Mouse (Mus musculus): ENCODE measurements around the gene Dnaic1.

Gene Dnaic1

DNA sequence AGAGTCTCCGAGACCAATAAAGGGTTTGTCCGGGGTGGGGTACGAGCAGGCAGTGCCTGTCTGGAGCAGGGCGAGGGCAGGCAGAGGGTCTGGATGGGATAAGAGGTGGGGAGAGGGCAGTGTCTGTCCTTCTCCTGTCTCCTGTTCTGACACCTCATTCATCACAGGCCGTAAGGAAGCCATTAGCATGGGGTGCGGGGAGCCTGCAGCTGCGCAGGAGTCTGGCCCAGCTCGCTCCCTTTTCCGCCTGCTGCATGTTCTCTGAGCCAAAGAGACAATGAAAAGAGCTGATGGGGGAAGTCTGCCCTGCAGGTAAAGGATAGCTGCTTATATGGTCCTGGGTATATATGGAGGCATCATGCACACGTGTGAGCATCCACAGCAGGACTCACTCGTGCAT, 93.1 kb downstream of the Dnaic1 start:
- TF ChIP-seq GATA4 (IDR thresholded peaks at IDR 0.05; ENCODE audit: insufficient replicate concordance, low read length): no peak

DNA sequence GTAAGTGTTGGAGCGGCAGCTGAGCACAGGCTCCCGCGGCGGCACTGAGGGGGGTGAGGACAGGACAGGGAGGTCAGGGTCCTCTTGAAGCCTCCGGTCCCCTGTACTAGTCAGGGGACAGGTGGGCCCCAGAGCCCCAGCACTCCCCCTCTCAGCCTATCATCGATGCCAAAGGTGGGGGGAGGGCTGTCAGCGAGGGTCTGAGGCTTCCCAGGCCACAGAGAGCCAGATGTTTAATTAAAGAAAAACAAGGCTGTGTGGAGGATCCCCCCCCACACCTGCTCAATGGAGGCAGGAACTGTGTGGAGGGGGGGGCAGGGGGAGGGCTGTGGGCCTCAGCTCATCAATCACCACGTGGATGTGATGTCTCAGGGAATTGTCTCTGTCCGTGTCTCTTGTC, 94.0 kb downstream of the Dnaic1 start:
- no peak for TF ChIP-seq GATA4 (IDR thresholded peaks at IDR 0.05; ENCODE audit: insufficient replicate concordance, low read length)

DNA sequence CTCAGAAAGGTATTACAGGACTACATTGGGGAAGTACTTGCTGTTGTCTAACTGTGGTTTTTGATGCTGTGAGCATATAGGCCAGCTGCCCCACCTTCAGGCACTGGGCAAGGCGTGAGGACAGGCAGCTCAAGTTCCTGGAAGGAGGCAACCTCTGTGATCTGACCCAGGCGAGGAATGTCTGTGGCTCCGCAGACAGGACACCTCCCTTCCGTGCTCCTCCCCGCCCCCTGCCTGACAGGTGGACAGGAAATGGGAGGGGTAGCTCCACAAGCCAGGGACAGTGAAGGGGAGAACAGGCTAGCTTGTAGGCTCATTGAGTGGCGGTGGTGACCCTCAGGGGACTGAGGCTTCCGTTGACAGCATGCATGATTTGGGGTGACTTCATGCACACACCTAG, 95.0 kb downstream of the Dnaic1 start:
- no peak for TF ChIP-seq GATA4 (IDR thresholded peaks at IDR 0.05; ENCODE audit: insufficient replicate concordance, low read length)

DNA sequence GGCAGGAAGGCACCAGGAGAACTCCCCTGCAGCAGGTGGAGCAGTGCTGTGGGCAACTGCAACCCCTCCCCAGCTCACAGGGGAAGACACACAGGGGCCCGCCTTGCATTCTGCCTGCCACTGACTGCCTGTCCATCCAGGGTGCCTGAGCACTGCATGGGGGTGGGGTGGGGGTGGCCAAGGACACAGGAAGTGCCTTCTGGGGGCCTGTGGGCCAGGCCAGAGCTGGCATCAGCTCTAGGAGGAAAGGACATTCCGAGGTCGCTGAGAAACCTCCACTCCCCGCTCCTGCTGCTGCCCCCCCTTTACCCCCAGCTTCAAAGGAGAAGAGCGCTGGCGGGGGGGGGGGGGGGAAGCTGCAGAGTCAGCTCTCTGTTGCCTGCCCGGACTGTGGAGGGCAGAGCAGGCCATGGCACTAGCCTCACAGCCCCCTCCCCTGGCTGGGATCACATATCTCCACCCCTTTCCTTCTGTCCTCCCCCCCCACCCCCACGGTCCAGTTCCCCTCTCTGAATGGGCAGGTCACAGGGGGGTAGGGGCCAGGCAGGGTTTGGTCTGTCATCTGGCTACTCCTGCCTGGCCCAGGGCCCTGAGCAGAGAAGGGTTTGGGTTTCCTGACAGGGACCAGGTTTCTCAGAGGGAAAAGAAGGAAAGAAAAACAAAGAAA, 95.6 kb downstream of the Dnaic1 start:
- TF ChIP-seq GATA4 (IDR thresholded peaks at IDR 0.05; ENCODE audit: insufficient replicate concordance, low read length): no peak

DNA sequence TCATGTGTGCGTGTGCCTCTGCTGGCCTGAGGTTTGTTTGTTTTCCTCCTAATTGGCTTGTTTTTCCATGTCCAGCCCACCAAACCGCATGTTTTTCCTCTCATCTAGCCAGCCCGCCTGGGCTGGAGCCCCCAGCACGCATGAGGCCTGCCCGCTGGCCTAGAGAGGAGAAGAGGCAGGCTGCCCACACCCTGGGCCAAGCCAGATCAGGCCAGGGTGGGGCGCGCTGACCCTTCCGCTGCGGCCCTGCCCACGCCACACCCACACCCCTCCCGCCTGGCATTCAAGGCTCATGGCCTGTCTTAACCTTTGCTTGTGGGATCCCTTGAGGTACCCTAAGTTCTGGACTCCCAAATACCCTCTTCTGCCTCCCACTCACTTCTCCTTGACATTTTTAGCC, 97.1 kb downstream of the Dnaic1 start:
- no peak for TF ChIP-seq GATA4 (IDR thresholded peaks at IDR 0.05; ENCODE audit: insufficient replicate concordance, low read length)

DNA sequence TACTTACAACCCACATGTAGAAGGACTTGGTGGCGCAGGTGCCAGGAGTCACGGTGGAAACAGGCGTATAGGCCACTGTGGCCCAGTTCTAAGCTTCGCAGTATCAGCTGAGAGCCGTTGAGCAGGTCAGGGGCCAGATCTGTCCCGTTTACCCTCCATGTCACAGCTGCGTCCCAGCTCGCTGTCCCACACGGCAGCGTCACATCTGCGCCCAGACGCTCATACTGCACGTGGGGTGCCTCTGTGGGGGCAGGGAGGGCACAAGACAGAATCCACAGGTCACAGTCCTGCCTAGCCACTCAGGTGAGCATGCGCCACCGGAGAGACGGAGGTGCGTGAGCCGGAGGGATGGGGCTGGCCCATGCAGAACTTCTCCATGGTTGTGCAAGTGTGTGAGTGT, 101.3 kb downstream of the Dnaic1 start:
- no peak for TF ChIP-seq GATA4 (IDR thresholded peaks at IDR 0.05; ENCODE audit: insufficient replicate concordance, low read length)

DNA sequence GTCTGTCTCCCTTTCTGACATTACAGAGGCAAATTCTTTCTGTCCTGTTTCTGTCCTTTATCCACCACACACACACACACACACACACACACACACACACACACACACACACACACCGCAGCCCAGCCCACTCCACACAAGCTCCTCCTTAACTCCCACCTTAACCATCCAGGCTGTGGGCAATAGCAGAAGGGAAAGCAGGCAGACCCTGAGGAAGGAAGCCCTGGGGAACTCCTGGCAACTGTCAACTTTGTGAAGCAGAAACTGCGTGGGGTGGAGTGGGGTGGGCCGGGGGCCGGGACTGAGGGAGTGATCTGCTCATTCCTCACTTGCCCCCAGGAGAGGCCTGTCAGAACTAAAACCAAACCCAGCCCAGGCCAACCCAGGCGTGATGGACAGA, 101.9 kb downstream of the Dnaic1 start:
- TF ChIP-seq GATA4 (IDR thresholded peaks at IDR 0.05; ENCODE audit: insufficient replicate concordance, low read length): no peak

DNA sequence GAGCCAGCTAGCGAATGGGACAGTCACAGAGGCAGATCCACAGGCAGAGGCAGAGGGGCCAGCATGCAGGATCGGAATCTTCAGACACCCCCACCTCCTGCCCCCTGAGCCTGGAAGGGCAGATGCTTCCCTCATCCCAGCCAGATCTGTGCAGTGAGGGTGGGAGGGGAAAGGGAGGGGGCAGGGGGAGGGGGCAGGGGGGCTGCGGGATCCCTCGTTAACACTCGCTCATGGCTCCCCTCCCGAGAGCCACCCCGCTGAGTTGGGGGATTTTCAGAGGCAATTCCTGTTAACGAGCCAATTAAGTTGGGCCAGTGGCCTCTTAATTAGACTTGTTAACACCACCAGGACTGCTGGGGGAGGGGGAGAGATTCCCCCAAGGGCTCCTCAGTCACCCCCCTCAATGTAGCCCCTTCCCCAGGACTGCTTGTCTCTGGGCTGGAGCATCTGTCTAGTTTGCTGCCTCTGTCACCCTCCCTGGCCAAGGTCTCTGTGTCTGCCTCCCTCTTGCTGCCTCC, 102.4 kb downstream of the Dnaic1 start:
- TF ChIP-seq GATA4 (IDR thresholded peaks at IDR 0.05; ENCODE audit: insufficient replicate concordance, low read length): no peak

DNA sequence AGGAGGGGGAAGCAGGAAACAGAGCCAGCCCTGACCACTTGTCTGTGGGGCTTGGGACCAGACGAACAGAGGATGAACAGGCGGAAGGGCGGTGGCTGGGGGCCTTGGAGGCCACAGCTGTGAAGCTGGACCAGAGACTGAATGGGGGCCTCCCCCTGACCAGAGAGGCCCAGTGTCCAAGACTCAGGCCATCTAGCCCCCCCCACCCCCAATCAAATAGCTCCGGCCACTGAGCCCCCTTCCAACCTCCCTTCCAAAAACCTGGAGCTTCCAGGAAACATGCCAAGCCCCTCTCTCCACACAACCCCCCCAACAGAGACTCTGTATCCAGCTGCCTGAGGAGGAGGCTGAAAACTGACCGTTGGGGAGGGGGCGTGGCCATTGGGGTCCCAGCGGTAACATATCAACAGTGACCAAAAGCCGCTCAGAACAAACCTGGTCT, 103.0 kb downstream of the Dnaic1 start:
- no peak for TF ChIP-seq GATA4 (IDR thresholded peaks at IDR 0.05; ENCODE audit: insufficient replicate concordance, low read length)

DNA sequence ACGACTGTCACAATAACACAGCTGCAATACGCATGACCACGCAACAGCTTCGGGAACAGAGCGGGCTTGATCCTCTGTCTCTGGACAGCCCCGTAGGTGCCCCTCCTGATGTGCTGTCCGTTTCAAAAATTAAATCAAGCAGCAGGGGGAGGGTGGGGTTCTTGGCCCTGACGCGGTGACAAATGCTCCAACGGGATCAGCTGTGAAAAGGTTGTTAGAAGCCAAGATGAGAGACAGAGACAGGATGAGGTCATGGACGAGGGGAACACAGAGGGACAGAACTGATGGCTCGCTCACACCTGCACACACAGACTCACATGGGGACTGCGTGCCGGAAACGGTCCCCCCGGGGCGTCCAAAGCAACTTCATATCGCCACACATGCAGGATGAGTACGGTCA, 103.6 kb downstream of the Dnaic1 start:
- no peak for TF ChIP-seq GATA4 (IDR thresholded peaks at IDR 0.05; ENCODE audit: insufficient replicate concordance, low read length)

DNA sequence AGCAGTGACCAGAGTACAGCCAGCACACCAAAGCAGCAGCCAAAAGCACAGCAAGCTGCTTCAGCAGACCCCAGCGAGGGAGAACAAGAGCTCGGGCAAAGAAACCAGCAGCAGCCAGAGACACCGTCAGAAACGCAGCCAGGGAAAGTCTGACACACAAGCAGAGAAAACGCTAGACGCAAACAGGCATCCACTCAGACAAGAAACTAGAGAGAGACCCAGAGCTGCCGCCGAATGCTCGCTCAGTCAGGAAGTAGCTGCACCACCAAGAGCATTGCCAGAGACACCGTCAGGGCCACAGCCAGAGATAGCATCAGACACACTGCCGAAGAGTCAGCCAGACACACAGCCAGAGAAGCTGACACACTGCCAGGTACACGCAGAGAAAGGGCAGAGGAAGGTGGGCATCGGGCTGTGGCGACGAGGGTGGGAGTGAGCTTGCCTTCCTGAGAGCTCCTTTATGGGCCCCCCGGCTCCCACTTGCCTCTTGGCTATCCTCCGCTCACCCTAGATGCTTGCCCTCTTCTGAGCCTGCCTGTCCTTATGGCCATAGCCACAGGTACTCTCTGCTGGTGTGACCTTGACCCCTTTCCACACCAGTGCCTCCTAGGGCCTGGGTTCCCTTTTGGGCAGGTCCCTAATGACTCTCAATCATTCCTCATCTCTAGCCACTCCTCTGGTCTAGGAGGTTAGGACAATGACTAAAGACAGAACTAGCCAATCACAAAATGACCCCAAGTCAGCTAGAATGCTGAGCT, 106.9 kb downstream of the Dnaic1 start:
- TF ChIP-seq GATA4 (IDR thresholded peaks at IDR 0.05; ENCODE audit: insufficient replicate concordance, low read length): no peak

DNA sequence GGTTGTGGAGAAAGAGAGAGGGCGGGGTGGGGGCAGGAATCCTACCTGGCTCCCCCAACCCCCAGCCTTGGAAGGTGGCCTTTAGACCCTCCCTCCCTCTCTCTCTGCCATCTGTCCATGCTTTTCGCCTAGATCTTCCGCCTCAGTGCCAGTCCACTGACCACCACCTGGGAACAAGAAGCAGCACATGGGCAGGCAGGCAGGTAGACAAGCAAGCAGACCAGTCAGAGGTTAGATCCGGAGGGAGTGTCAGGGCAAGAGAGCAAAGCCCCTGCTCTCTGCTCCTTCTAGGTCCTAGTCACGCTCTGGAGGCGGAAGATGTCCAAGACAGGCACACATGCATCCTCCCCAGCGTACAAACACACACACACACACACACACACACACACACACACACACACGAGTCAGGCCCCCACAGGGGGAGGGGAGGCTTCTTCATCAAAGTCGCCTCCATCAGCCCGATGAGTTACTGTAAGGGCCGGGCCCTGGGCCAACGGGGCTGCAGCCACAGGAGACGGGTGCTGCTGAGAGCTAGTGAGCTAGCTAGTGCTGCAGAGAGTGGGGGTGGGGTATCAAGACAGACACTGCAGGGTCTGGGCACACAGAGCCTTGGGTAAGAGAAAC, 107.5 kb downstream of the Dnaic1 start:
- no peak for TF ChIP-seq GATA4 (IDR thresholded peaks at IDR 0.05; ENCODE audit: insufficient replicate concordance, low read length)

DNA sequence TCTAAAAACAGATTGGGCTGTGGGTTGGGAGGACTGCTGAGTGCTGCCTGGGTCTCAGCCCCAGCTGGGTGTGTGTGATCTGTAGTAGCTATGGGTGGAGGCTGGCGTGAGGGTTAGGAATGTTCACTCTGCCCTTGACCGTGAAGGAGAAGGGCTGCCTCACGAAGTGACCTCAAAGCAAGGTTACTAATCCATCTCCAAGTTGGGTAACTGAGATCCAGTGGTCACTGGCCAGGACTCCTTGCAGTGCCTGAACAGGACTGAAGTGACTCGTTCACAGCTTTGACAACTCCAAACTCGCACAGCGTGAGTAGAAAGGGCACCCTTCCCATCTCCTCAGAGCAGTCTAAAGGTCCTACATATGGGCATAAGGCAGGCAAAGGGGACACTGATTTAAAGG, 109.3 kb downstream of the Dnaic1 start:
- no peak for TF ChIP-seq GATA4 (IDR thresholded peaks at IDR 0.05; ENCODE audit: insufficient replicate concordance, low read length)

DNA sequence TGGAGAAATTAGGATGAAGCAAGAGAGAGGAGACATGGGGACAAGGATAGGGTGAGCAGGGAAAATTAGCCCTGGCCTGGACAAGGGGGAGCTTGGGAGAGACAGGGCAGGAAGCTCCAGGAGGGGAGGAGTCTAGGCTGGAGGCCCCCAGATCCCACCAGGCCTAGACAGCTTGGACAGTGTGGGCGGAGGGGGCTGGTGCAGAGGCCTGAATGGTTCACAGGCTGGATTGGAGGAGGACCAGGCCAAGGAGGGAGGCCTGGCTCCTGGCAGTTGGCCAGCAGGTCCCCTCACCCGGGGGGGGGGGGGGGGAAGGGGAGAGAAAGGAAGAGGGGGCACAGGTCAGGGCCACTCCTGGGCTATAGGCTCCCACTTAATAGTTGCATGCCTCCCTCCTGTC, 109.7 kb downstream of the Dnaic1 start:
- no peak for TF ChIP-seq GATA4 (IDR thresholded peaks at IDR 0.05; ENCODE audit: insufficient replicate concordance, low read length)

DNA sequence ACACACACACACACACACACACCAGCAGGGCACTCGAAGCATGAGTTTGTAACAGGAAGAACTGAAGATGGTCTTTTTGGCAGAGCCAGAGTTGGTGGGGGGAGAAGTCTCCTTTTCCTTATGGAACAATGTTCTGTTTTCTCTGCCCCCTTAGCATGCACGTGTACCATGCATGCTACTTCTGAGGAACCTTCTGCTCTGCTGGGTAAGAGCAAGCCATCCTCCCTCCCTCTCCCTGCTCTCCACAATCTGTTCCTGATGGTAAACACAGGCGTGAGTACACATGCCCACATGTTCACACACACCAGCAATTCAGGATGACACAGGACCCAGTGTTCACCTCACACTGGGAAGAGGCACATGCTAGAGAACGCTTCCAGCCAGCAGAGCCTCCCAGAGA, 111.6 kb downstream of the Dnaic1 start:
- no peak for TF ChIP-seq GATA4 (IDR thresholded peaks at IDR 0.05; ENCODE audit: insufficient replicate concordance, low read length)

DNA sequence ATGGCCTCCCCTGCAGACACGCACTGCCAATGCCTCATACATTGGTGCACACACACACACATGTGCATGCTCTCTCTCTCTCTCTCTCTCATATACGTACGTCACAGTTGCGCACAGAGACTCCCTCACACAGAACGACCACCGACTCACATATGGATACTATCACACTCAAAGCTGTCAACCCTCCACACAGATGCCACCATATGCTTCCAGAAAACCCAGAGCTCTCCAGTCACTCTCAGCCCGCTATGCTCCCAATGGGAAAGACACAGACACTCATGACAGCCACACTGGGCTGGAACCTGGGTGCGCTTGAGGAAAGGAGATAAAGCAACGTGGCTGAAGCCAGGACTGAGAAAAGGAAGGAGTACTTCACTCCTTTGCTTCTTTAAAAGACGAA, 112.4 kb downstream of the Dnaic1 start:
- TF ChIP-seq GATA4 (IDR thresholded peaks at IDR 0.05; ENCODE audit: insufficient replicate concordance, low read length): no peak
